23 mouse cellular contexts compared by ENCODE assay signal in genomic region chr1:40339346-40339745, GRCm38 (mm10).
"Had no signal": no experiment of that assay in that cellular context is flagged by ENCODE, and none has a peak within 500 bp of the region (broad histone marks: within the 10 kb centered on the region; RNA-seq: fewer than 3 reads in every experiment).

No protein-coding gene starts in this region.

- DNase-seq: gastrocnemius, postnatal 14 days; gastrocnemius, postnatal 36 days; heart, adult 11 months; heart, adult 2 months; heart, postnatal 4 days; kidney, adult 18-20 months; kidney, adult 8-10 months; kidney, postnatal 10 days; kidney, postnatal 25 days; kidney, postnatal 4 days; layer of hippocampus, adult 9-11 months; layer of hippocampus, postnatal 36 days; liver; liver, embryonic 13.5 days had no signal

- H3K4me3 ChIP-seq: heart, adult 2 months; heart, embryonic 13.5 days; heart, embryonic 15.5 days; hindbrain, embryonic 10.5 days; hindbrain, embryonic 12.5 days; intestine, embryonic 15.5 days; layer of hippocampus, adult 2 months; limb, embryonic 10.5 days; limb, embryonic 12.5 days; liver, embryonic 13.5 days; liver, embryonic 15.5 days had no signal

- H3K36me3 ChIP-seq: heart, embryonic 15.5 days; hindbrain, embryonic 10.5 days; hindbrain, embryonic 12.5 days; intestine, embryonic 15.5 days; limb, embryonic 10.5 days; limb, embryonic 12.5 days; liver, embryonic 13.5 days; liver, embryonic 15.5 days had no signal

- H3K27me3 ChIP-seq: heart, embryonic 13.5 days; heart, embryonic 15.5 days; hindbrain, embryonic 12.5 days; intestine, embryonic 15.5 days; limb, embryonic 12.5 days; liver, embryonic 13.5 days; liver, embryonic 15.5 days had no signal
